ENCODE assay signal across 7 mouse cellular contexts in genomic region chr13:23453362-23453862, GRCm38 (mm10). TPM values are rescaled to one million over a fixed set of nuclear protein-coding genes. Genes with fewer than 3 reads are reported as not detected.
A peak's percentile ranks its signal among the peaks of the same experiment; 100 is the strongest.
DNase-seq lines count a peak whose midpoint lies in the region; ATAC-seq and TF ChIP-seq lines count a peak whose summit lies in the region.

No protein-coding gene starts in this region.

- peak overlapping the region; percentile 61 for H3K9ac ChIP-seq in hindbrain, postnatal 0 days (replicated peaks; ENCODE audit: low read length)

- peak; percentile 78 for DNase-seq in adipocyte (ENCODE audit: low spot score)
- peak; percentile 56 to 64 for DNase-seq in gastrocnemius, adult 8-10 months (ENCODE audit: low spot score in 2 of 2)
- peak; percentile 82 for DNase-seq in hindbrain, postnatal 0 days (ENCODE audit: low spot score)
- peak; percentile 70 to 78 for DNase-seq in left cerebral cortex, postnatal 36 days (ENCODE audit: low spot score in 2 of 2)
- DNase-seq in mesoderm, embryonic 11.5 days (ENCODE audit: low read depth, low spot score), result peak; percentile 90
- peak; percentile 58 for DNase-seq in right cerebral cortex, postnatal 4 days

- H3K27me3 ChIP-seq in hindbrain, postnatal 0 days (ENCODE audit: insufficient read depth, low read length), result no peaks in the 10 kb centered on the region

- no peak for TF ChIP-seq CTCF in cortical plate, adult 2 months (IDR thresholded peaks at IDR 0.05; ENCODE audit: extremely low read depth, insufficient read depth, low read length)
- no peak for TF ChIP-seq CTCF in hindbrain, postnatal 0 days (IDR thresholded peaks at IDR 0.05; ENCODE audit: low read depth)

- no peak overlapping the region for H3K27ac ChIP-seq in cortical plate, adult 2 months (ENCODE audit: insufficient read depth, low read length)
- H3K27ac ChIP-seq in hindbrain, postnatal 0 days, result peak overlapping the region; percentile 72

- no peaks in the 10 kb centered on the region for H3K9me3 ChIP-seq in hindbrain, postnatal 0 days (ENCODE audit: low read length)

- no peaks in the 10 kb centered on the region for H3K36me3 ChIP-seq in hindbrain, postnatal 0 days (ENCODE audit: insufficient read depth, low read length)

- H3K4me3 ChIP-seq in cortical plate, adult 2 months (ENCODE audit: insufficient read depth, low read length), result peak overlapping the region; percentile 62
- H3K4me3 ChIP-seq in hindbrain, postnatal 0 days (ENCODE audit: low read length), result peak overlapping the region; percentile 81

- intact Hi-C loops in left cerebral cortex, postnatal 36 days (cut with DNase I), result no loop called here

- WGBS in hindbrain, postnatal 0 days, result under 1% methylated on average over 25 of the region's 25 CpGs

- no peak for TF ChIP-seq POLR2A in cortical plate, adult 2 months (IDR thresholded peaks at IDR 0.05; ENCODE audit: extremely low read depth, insufficient read depth, low read length)

- no peaks in the 10 kb centered on the region for H3K4me1 ChIP-seq in cortical plate, adult 2 months (ENCODE audit: control insufficient read depth, insufficient read depth, low read length)
- H3K4me1 ChIP-seq in hindbrain, postnatal 0 days (ENCODE audit: insufficient read depth, low read length), result no peaks in the 10 kb centered on the region

- peak; percentile 88 for ATAC-seq in hindbrain, postnatal 0 days

- peak overlapping the region; percentile 70 for H3K4me2 ChIP-seq in hindbrain, postnatal 0 days (ENCODE audit: low read depth, low read length)

RNA-seq across cellular contexts. Expression of gene Btn1a1, which starts 12.3 kb away (rescaled TPM):
- 0.04 and 0.06 TPM in 2 replicates for polyA plus RNA-seq in cortical plate, adult 2 months (2012; rRNA removed)
- total RNA-seq in gastrocnemius, adult 8-10 months (2022), result not detected
- 0.40 and 0.89 TPM in 2 replicates for total RNA-seq in hindbrain, postnatal 0 days (2014; rRNA removed)
- polyA plus RNA-seq in hindbrain, postnatal 0 days (2015; fragmentation: Nextera tagmentation; extraction: Ambion mirVana), result 0.15 and 0.24 TPM in 2 replicates
- not detected for total RNA-seq in left cerebral cortex, postnatal 36 days (2021)

RNA-seq across cellular contexts. Expression of gene Abt1, which starts 29.7 kb away (rescaled TPM):
- 7.8 and 8.3 TPM in 2 replicates for polyA plus RNA-seq in cortical plate, adult 2 months (2012; rRNA removed)
- total RNA-seq in gastrocnemius, adult 8-10 months (2022), result 1 to 10 TPM; 3.2 to 4.8 (median 4.0) TPM
- total RNA-seq in hindbrain, postnatal 0 days (2014; rRNA removed), result 5.0 and 5.5 TPM in 2 replicates
- polyA plus RNA-seq in hindbrain, postnatal 0 days (2015; fragmentation: Nextera tagmentation; extraction: Ambion mirVana), result 7.2 and 7.6 TPM in 2 replicates
- total RNA-seq in left cerebral cortex, postnatal 36 days (2021), result 1 to 10 TPM; 8.4 to 8.5 TPM

RNA-seq across cellular contexts. Expression of gene Btn2a2, which starts 35.2 kb away (rescaled TPM):
- polyA plus RNA-seq in cortical plate, adult 2 months (2012; rRNA removed), result 0.69 and 0.95 TPM in 2 replicates
- total RNA-seq in gastrocnemius, adult 8-10 months (2022), result not detected
- not detected in 2 replicates for total RNA-seq in hindbrain, postnatal 0 days (2014; rRNA removed)
- 0.11 TPM in 1 of 2 replicates, not detected in the other for polyA plus RNA-seq in hindbrain, postnatal 0 days (2015; fragmentation: Nextera tagmentation; extraction: Ambion mirVana)
- total RNA-seq in left cerebral cortex, postnatal 36 days (2021), result 1 to 10 TPM in 1 of 2 experiments, under 1 TPM in 1; 0.93 to 1.5 TPM
